Mouse (Mus musculus): ENCODE results near the gene Aqp11.

Aqp11 gene

GRCm38 (mm10) chr7:97737638-97738456, at the start of gene Aqp11:
Aqp11 (minus strand) TSS chr7:97738289.
- in situ Hi-C loops (cut with MboI, MseI): loop anchor here (10.0 kb wide), 2 partner anchors 367 to 1837 kb away; no protein-coding TSS in a partner anchor

- in situ Hi-C loops (cut with MboI, MseI): no loop called here
Measured at GRCm38 (mm10) chr7:97783523-97783922, 45.4 kb upstream of the Aqp11 start.

- in situ Hi-C loops (cut with MboI, MseI): no loop called here
Measured at GRCm38 (mm10) chr7:97781496-97781895, 43.4 kb upstream of the Aqp11 start.

GRCm38 (mm10) chr7:97780815-97781214, 42.7 kb upstream of the Aqp11 start:
- in situ Hi-C loops (cut with MboI, MseI): no loop called here

GRCm38 (mm10) chr7:97780222-97780621, 42.1 kb upstream of the Aqp11 start:
- in situ Hi-C loops (cut with MboI, MseI): no loop called here

GRCm38 (mm10) chr7:97777191-97777590, 39.1 kb upstream of the Aqp11 start:
- in situ Hi-C loops (cut with MboI, MseI): no loop called here

GRCm38 (mm10) chr7:97775923-97776322, 37.8 kb upstream of the Aqp11 start:
- in situ Hi-C loops (cut with MboI, MseI): no loop called here

GRCm38 (mm10) chr7:97775380-97775779, 37.3 kb upstream of the Aqp11 start:
- in situ Hi-C loops (cut with MboI, MseI): no loop called here

GRCm38 (mm10) chr7:97770841-97771620, 32.9 kb upstream of the Aqp11 start:
- in situ Hi-C loops (cut with MboI, MseI): no loop called here

GRCm38 (mm10) chr7:97769020-97769419, 30.9 kb upstream of the Aqp11 start:
- in situ Hi-C loops (cut with MboI, MseI): no loop called here

- in situ Hi-C loops (cut with MboI, MseI): no loop called here
Measured at GRCm38 (mm10) chr7:97767841-97768240, 29.8 kb upstream of the Aqp11 start.

GRCm38 (mm10) chr7:97766406-97767166, 28.5 kb upstream of the Aqp11 start:
- in situ Hi-C loops (cut with MboI, MseI): no loop called here

GRCm38 (mm10) chr7:97765963-97766347, 27.9 kb upstream of the Aqp11 start:
- in situ Hi-C loops (cut with MboI, MseI): no loop called here

- in situ Hi-C loops (cut with MboI, MseI): no loop called here
Measured at GRCm38 (mm10) chr7:97765181-97765962, 27.3 kb upstream of the Aqp11 start.

GRCm38 (mm10) chr7:97764591-97764990, 26.5 kb upstream of the Aqp11 start:
- in situ Hi-C loops (cut with MboI, MseI): no loop called here

- in situ Hi-C loops (cut with MboI, MseI): no loop called here
Measured at GRCm38 (mm10) chr7:97756967-97757881, 19.1 kb upstream of the Aqp11 start.

GRCm38 (mm10) chr7:97749207-97750190, 11.4 kb upstream of the Aqp11 start:
- in situ Hi-C loops (cut with MboI, MseI): loop anchor here (5.0 kb wide), 3 partner anchors 38 to 228 kb away; partner anchors contain the start of gene Pak1

GRCm38 (mm10) chr7:97748527-97749206, 10.6 kb upstream of the Aqp11 start:
- in situ Hi-C loops (cut with MboI, MseI): loop anchor here (5.0 kb wide), 3 partner anchors 39 to 229 kb away; partner anchors contain the start of gene Pak1
